Mouse (Mus musculus): Measurements from ENCODE around the gene Cyp2d10. TPM values are rescaled to one million over a fixed set of nuclear protein-coding genes. Genes with fewer than 3 reads are reported as not detected.
"Not testable (repeated sequence)": the region's sequence is repeated elsewhere in the genome, so short reads cannot be mapped to it uniquely, and the experiment has no call there.

Gene Cyp2d10
- total RNA-seq (2021): not detected

- no peak for DNase-seq
- intact Hi-C loops (cut with DNase I): no loop called here
Measured at GRCm38 (mm10) chr15:82406981-82407380, at the start of gene Cyp2d10. Gene Cyp2d10, minus strand, starts transcription at chr15:82407195.

DNA sequence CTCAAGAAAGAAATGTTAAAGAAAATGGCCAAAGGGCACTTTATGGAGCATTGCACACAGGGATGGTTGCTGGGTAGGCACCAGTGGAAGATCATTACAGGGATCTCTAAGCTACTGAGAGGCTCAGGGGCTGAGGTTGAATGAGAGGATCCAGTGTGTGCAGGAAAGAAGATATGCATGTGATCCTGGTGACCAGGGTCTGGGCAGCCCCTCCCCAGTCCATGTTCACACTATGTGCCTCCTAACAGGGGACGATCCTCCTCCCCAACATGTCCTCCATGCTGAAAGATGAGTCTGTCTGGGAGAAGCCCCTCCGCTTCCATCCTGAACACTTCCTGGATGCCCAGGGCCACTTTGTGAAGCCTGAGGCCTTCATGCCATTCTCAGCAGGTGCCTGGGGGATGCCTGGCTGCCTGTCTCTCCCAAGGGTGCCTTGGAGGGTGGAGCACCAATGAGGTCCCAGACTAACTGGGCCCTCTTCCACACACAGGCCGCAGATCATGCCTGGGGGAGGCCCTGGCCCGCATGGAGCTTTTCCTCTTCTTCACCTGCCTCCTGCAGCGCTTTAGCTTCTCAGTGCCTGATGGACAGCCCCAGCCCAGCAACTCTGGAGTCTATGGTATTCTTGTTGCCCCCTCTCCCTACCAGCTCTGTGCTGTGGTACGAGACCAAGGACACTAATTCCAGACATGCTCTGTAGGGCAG is 49.2 kb upstream of the Cyp2d10 start:
- intact Hi-C loops (cut with DNase I); DNase-seq: not testable (repeated sequence)

DNA sequence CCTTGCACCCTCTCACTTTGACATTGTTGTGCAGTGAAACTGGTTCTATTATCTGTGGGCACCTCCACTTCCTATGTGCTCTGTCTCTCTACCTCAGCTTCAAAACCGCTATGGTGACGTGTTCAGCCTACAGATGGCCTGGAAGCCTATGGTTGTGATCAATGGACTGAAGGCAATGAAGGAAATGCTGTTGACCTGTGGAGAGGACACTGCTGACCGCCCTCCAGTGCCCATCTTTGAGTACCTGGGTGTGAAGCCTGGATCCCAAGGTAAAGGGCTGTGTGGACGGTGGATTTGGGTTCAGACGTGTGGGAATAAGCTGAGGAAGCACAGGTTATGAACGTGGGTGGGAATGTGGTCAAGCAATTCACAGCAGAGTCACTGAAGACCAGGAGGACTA is 46.5 kb upstream of the Cyp2d10 start:
- intact Hi-C loops (cut with DNase I); DNase-seq: not testable (repeated sequence)

DNA sequence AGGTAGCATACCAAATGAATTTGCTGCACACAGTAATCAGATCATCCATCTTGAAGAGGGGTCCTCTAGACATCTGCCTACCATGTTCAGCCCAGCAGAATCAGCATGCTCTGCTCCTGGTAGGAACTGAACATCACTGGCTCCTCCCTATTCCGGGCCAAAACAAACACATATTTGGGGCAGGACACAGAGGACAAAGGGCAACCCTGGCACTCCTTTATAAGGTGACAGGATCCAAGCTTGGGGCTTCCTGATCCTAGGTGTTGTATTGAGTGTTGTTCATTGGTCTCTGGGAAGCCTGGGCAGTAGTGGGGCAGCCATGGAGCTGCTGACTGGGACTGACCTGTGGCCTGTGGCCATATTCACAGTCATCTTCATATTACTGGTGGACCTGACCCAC is 45.1 kb upstream of the Cyp2d10 start:
- intact Hi-C loops (cut with DNase I); DNase-seq: not testable (repeated sequence)

DNA sequence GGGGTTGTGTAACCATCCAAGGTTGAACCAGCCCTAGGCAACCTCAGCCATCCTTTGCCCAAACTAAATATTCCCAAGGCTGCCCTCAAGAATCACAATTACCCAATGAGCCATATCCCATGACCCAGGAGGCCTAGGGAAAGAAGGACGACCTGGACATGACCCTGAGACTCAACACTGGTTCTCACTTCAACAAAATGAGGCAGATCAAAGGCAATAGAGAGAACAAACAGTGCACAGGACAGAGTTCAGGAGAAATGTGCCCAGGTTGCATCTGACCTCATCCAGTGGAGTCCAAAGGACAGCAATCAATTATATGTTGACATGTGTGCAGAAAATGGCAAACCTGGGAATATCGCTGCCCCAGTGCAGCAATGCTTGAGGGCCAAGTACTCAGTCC is 43.0 kb upstream of the Cyp2d10 start:
- intact Hi-C loops (cut with DNase I); DNase-seq: not testable (repeated sequence)

GRCm38 (mm10) chr15:82445196-82445595 is 38.2 kb upstream of the Cyp2d10 start:
- intact Hi-C loops (cut with DNase I): no loop called here
- no peak for DNase-seq

- DNase-seq: no peak
- intact Hi-C loops (cut with DNase I): no loop called here
Measured at GRCm38 (mm10) chr15:82443658-82444057, 36.7 kb upstream of the Cyp2d10 start.

GRCm38 (mm10) chr15:82437975-82438617 is 31.1 kb upstream of the Cyp2d10 start:
- DNase-seq: no peak
- intact Hi-C loops (cut with DNase I): no loop called here

DNA sequence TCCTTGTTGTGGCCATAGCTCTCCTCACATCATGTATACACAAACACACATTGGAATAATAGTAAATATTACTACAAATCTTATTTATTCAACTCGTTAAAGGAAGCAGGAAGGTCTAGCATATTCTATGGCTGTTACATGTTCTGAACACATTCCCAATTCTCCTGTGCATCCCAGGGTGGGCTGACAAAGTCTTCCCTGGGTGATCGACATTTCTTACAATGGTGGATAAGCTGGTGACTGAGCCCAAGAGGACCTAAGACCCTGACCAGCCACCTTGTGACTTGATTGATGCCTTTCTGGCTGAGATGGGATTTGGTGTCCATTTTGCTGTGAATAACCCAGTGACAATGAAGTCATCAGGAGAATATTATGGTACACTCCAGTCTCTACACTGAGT is 28.6 kb upstream of the Cyp2d10 start:
- intact Hi-C loops (cut with DNase I): no loop called here
- no peak for DNase-seq

DNA sequence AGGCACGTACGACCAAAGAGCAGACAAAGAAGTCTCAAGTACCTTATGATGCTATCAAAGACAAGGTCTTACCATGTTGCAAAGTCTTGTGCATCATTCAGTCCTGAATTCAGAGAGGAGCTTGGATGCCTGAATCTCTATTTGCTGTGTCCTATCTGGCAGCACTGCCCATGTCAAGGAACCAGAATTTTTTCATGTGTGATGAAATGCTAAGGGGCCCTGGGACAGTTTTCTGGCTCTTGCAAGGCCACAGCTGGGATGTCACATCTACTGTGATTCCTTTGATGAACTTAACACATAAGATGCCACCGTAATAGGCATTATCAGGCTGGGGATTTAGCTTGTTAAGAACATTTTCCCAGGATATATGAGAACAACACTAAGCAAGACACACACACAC is 28.0 kb upstream of the Cyp2d10 start:
- no peak for DNase-seq
- intact Hi-C loops (cut with DNase I): no loop called here

DNA sequence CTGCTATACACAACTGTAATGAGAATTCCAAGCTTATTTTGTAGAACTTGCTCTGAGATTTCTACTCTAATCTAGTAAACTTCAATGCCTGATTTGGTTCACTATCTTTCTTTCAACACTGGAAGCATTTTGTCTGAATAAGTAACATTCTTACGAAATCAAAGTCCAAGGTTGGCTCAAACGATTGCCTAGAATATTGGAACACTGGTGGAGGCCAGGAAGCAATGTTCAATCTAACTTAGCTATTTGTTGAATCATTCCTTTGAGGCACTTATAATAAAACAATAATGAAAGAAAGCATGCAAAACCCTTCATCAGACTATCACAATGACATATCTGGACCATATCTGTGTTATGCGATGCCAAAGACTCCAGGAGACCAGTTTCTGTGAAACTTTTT is 27.5 kb upstream of the Cyp2d10 start:
- DNase-seq: no peak
- intact Hi-C loops (cut with DNase I): no loop called here

DNA sequence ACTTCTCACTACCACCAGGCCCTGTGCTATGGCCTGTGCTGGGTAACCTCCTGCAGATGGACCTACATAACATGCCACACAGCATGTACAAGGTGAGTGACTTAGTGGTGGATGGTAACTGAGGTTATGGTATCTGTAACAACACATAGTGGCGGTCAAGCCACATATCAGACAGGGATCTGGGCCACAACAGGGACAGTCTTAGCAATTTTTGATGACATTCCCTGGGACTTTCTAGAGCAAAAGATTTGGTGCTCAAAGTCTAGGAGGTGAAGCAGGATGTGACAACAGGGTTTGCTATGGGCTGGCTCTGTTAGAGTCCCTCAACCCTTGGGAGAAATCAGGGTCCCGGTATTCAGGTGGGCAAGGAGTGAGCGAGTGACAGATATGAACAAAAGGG is 26.6 kb upstream of the Cyp2d10 start:
- intact Hi-C loops (cut with DNase I): no loop called here
- no peak for DNase-seq

- no peak for DNase-seq
- intact Hi-C loops (cut with DNase I): no loop called here
Measured at GRCm38 (mm10) chr15:82433137-82433536, 26.1 kb upstream of the Cyp2d10 start, which contains the start of gene Cyp2d9. Gene Cyp2d9, plus strand, starts transcription at chr15:82433437.

GRCm38 (mm10) chr15:82423471-82423870 is 16.5 kb upstream of the Cyp2d10 start:
- intact Hi-C loops (cut with DNase I): no loop called here
- no peak for DNase-seq

DNA sequence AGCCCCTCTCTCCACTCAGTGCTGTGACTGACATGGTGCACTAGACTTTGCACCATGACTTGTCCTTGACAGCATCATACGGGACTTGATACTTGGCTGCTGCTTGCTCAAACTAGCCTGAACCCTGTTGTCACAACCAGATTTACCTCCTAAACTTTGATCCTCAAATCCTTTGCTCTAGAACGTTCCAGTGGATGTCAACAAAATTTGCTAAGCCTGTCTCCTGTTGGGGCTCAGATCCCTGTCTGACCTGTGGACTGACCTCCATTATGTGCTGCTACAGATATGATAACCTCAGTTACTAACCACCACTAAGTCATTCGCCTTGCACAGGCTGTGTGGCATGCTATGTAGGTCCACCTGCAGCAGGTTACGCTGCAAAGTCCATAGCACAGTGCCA is 15.9 kb upstream of the Cyp2d10 start:
- no peak for DNase-seq
- intact Hi-C loops (cut with DNase I): no loop called here

GRCm38 (mm10) chr15:82418616-82419015 is 11.6 kb upstream of the Cyp2d10 start:
- DNase-seq: no peak
- intact Hi-C loops (cut with DNase I): loop anchor here (5.0 kb wide), 1 partner anchor 151 kb away; no protein-coding TSS in a partner anchor

GRCm38 (mm10) chr15:82416797-82417789 is 10.1 kb upstream of the Cyp2d10 start:
- intact Hi-C loops (cut with DNase I): loop anchor here (5.0 kb wide), 1 partner anchor 150 kb away; no protein-coding TSS in a partner anchor
- DNase-seq: peak; percentile 86

DNA sequence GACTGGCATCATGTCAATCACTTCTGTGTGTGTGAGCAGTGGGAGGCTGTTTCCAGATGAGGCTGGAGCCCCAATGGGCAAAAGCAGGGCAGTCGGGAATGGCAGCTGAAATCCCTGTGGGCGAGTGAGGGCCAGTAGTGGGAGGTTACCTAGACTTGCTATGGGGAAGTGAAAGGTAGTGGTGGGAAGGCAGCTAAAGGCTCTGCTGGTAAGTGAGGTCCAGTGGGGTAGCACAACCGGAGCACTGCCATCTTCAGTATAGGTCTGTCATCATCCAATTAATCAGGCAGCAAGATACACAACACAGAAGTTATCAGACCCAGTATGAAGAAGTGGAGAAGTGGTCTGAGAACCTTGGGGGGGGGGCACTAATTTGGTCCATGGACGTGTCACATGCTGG is 541 bp upstream of the Cyp2d10 start:
- no peak for DNase-seq
- intact Hi-C loops (cut with DNase I): no loop called here

GRCm38 (mm10) chr15:82404163-82404562 is 2.8 kb downstream of the Cyp2d10 start:
- intact Hi-C loops (cut with DNase I): no loop called here
- DNase-seq: no peak

DNA sequence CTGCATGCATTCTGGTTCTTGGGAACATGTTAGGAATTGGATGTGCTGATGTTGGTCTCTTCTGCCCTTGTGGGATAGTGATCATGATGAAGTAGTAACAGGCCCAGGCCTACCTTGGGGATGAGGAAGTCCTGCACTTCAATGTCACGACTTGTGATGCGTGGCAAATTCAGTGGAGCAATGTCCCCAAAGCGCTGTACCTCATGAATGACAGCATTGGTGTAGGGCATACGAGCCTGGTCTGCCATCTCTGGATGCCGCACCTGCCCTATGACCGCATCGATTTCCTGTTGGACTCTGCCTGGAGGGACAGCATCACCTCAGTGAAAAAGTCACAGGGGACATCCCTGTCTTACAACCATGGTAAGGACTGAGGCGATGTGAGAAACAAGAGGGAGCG is 3.4 kb downstream of the Cyp2d10 start:
- intact Hi-C loops (cut with DNase I): no loop called here
- no peak for DNase-seq

DNA sequence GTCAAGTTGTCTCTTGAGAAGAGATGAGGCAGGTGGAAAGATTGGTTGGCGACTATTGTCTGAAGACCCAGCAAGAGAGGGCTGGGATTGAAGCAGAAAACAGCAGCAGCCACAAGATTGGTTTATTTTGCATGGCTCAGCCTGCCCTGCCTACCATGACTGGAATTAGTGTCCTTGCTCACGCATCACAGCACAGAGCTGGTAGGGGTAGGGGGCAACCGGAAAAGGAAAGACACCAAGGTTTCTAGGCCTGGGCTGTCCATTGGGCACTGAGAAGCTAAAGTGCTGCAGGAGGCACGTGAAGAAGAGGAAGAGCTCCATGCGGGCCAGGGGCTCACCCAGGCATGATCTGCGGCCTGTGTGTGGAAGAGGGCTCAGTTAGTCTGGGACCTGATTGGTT is 4.3 kb downstream of the Cyp2d10 start:
- intact Hi-C loops (cut with DNase I): no loop called here
- DNase-seq: no peak
